Mouse (Mus musculus): ENCODE results near the gene Tap2. TPM values are rescaled to one million over a fixed set of nuclear protein-coding genes. Genes with fewer than 3 reads are reported as not detected.
"Not testable (repeated sequence)": the region's sequence is repeated elsewhere in the genome, so short reads cannot be mapped to it uniquely, and the experiment has no call there.

The Tap2 gene
- total RNA-seq, 2 experiments from 2014 or later, result 7.8 to 9.3 TPM

DNA sequence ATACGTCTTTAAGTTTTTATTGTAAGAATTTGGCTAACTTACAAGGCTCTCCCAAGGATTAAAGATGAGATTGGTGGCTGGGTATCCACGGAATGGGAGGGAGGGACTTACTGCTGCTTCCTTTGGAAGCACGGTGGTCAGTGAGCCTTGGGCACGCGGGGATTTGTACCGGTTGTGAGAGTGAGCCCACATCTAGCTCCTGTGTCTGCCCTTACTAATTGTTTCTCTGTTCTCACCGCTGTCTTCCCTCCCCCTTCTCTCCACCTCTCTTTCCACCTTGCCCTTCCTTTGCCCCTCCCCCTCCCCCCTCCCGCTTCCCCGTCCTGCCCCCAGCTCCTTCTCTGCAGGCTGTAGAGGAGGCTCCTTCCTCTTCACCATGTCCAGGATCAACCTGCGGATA, 5.1 kb downstream of the Tap2 start:
- TF ChIP-seq CTCF (conservative IDR thresholded peaks at IDR 0.05), result no peak
- Histone ChIP-seq H3K27ac (no peak overlapping the region), H3K4me3 (no peak overlapping the region)
- DNase-seq (ENCODE audit: low spot score in 2 of 2), result no peak

DNA sequence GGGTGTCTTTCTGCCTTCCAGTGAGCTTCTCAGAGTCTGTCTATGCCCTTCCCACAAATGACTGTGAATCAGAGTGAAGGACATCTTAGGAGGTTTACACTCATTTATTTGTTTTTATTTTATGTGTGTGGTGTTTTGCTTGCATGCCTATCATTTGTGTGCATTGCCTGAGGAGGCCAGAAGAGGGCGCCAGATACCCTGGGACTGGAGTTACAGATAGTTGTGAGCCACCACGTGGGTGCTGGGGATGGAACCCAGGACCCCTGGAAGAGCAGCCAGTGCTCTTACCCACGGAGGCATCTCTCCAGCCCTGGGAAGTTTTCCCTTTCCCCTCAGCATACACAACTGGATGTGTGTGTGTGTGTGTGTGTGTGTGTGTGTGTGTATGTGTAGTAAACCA, 6.4 kb downstream of the Tap2 start:
- H3K27ac ChIP-seq, result no peak overlapping the region
- H3K4me3 ChIP-seq, result no peak overlapping the region
- peak; percentile 62 for TF ChIP-seq CTCF (conservative IDR thresholded peaks at IDR 0.05)
- DNase-seq (ENCODE audit: low spot score in 2 of 2), result no peak

DNA sequence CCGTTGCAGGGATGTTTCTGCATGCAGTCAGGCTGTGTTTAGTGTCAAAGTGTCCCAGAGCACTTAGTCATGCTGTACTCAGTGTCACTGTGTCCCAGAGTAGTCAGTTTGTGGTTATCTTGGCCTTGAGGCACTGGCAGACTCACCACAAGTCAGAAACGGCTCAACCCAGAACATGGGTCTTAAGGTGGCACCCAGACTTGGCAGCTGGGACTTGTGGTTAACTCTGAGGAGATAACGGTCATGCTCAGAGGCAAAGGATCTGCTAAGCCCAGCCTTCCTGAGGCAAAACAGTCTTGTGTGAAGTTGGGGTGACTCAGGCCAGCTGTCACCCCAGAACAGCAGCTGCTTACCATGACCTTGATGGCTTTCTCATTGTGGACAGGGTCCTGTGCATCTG, 7.3 kb downstream of the Tap2 start:
- H3K4me3 ChIP-seq, result no peak overlapping the region
- no peak overlapping the region for H3K27ac ChIP-seq
- DNase-seq (ENCODE audit: low spot score in 2 of 2), result no peak
- no peak for TF ChIP-seq CTCF (conservative IDR thresholded peaks at IDR 0.05)

DNA sequence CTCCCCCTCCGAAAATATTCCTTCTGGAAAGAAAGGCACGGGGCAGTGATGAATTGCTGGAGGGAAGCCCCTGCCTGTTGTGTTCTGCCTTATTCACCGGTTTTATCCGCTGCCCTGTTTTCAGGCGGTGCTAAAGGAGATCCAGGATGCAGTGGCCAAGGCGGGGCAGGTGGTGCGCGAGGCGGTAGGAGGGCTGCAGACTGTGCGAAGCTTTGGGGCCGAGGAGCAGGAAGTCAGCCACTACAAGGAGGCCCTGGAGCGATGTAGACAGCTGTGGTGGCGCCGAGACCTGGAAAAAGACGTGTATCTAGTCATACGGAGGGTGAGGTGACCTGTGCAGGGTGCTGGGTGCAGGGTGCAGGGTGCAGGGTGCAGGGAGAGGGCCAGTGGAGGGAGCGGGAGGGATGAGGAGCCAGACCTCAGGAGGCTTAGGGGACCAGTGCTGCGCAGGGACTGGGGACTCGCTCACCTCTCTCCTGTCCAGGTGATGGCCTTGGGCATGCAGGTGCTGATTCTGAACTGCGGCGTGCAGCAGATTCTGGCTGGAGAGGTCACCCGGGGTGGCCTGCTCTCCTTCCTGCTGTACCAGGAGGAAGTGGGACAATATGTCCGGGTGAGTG, 8.5 kb downstream of the Tap2 start:
- no peak for DNase-seq (ENCODE audit: low spot score in 2 of 2)

DNA sequence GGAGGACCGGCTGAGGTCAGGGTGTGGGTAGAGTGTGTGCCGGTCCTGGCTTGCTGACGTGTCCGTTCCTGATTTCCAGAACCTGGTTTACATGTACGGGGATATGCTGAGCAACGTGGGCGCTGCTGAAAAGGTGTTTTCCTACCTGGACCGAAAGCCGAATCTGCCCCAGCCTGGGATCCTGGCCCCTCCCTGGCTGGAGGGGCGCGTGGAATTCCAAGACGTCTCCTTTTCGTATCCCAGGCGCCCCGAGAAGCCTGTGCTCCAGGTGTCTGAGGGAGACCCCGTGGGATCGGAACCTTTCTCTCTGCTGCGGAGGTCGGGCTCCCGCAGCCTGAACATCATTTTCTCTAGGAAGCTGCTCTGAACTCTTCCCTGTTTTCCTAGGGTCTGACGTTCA, 10.6 kb downstream of the Tap2 start:
- Histone ChIP-seq H3K4me3 (no peak overlapping the region), H3K27ac (no peak overlapping the region)
- no peak for TF ChIP-seq CTCF (conservative IDR thresholded peaks at IDR 0.05)
- DNase-seq (ENCODE audit: low spot score in 2 of 2), result no peak

More for the DNA sequence above, 8.5 kb downstream of the Tap2 start:
- Histone ChIP-seq H3K4me3 (no peak overlapping the region), H3K27ac (no peak overlapping the region)
- no peak for TF ChIP-seq CTCF (conservative IDR thresholded peaks at IDR 0.05)

DNA sequence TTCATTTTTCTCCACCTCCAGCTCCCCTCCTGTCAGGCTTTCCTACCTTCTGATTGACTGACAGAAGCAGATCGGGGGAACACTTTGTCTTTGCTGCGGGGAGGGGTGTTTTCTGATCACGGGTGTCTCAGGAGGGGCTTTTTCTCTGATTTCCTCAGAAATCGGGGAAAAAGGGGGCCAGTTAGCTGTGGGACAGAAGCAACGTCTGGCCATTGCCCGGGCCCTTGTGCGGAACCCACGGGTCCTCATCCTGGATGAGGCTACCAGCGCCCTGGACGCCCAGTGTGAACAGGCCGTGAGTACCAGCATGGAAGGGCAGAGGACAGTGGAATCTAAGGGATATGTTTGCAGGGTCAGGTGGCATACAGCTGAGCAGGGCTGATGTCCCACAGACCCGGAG, 11.8 kb downstream of the Tap2 start:
- no peak for TF ChIP-seq CTCF (conservative IDR thresholded peaks at IDR 0.05)
- H3K27ac ChIP-seq, result no peak overlapping the region
- H3K4me3 ChIP-seq, result no peak overlapping the region
- DNase-seq (ENCODE audit: low spot score in 2 of 2), result no peak

DNA sequence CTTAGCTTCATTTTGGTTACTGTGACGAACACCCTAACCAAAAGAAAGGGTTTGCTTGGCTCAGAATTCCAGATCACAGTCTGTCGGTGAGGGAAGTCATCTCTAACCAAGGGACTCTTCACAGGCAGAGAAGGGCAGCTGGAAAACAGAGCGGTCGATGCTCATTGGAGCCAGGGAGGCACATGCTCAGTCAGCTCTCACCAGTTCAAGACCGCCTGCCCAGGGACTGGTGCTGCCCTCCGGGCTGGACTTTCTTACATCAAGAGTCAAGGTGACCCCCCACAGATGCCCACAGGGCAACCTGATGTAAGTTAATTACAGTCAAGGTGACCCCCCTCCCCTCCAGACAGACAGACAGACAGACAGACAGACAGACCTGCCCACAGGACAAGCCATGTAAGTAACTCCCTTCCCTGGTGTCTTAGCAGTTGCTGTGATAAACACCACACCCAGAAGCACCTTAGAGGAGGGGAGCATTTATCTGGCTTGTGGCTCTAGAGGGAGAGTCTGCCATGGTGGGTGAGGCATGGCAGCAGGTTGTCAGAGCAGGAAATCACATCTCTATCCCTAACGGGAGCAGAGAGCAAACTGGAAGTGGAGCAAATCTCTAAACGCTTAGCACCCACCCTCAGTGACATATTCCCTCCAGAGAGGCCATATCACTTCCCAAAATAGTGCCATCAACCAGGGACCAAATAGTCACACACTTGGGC, 14.0 kb downstream of the Tap2 start:
- no peak for TF ChIP-seq CTCF (conservative IDR thresholded peaks at IDR 0.05)
- no peak overlapping the region for H3K4me3 ChIP-seq
- no peak for DNase-seq (ENCODE audit: low spot score in 2 of 2)
- no peak overlapping the region for H3K27ac ChIP-seq

DNA sequence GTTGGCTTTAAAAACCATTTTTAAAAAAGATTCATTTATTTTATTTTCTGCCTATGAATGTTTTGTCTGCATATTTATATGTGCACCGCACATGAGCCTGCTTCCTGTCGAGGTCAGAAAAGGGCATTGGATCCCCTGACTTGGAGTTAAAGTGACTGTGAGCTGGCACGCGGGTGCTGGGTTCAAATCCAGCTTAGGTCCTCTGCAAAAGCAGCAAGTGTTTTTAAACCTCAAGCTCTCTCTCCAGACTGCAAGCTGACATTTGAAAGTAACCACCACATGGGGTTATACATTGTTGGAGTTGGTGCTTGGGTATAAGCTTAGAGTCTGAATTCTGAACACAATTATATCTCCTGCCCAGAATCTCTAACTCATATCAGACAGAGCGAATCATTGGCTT, 14.7 kb downstream of the Tap2 start:
- Histone ChIP-seq H3K27ac (no peak overlapping the region), H3K4me3 (no peak overlapping the region)
- no peak for TF ChIP-seq CTCF (conservative IDR thresholded peaks at IDR 0.05)
- DNase-seq (ENCODE audit: low spot score in 2 of 2), result no peak

DNA sequence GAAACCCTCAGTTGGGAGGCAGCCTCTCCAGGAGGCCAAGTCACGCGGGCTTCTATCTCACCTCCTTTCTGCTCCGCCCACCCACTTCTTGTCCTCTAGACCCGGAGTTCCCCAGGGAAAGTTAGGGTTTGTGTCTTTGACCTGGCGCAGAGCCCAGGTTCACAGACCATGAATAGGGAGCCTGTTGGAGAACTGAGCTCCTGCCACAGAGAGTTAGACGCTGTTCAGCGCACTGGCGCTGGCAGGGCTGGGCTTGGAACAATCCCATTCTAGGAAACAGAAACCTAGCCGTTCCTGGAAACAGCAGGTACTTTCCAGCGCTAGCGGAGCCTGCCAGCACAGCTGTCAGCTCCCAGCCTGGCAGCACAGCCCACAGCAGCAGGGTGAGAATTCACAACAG, 15.3 kb downstream of the Tap2 start:
- Histone ChIP-seq H3K27ac (peak overlapping the region; percentile 55; the same call in 1 of the 2 replicates), H3K4me3 (no peak overlapping the region)
- no peak for DNase-seq (ENCODE audit: low spot score in 2 of 2)
- TF ChIP-seq CTCF (conservative IDR thresholded peaks at IDR 0.05), result no peak

DNA sequence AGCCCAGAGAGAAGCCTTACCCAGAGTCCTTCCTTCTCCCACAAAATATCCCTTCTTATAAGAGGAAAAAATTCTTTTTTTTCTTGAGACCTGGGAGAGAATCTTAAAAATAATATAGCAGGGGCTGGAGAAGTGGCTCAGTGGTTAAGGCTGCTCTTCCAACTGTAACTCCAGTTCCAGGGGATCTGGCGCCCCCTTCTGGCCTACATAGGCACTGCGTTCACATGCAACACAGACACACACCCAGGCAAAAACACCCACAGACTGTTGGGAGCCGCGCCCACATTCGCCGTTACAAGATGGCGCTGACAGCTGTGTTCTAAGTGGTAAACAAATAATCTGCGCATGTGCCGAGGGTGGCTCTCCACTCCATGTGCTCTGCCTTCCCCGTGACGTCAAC, 15.8 kb downstream of the Tap2 start:
- peak; percentile 71 for TF ChIP-seq CTCF (conservative IDR thresholded peaks at IDR 0.05)
- H3K27ac ChIP-seq, result peak overlapping the region; percentile 55; the same call in 1 of the 2 replicates
- DNase-seq (ENCODE audit: low spot score in 2 of 2); H3K4me3 ChIP-seq: not testable (repeated sequence)

DNA sequence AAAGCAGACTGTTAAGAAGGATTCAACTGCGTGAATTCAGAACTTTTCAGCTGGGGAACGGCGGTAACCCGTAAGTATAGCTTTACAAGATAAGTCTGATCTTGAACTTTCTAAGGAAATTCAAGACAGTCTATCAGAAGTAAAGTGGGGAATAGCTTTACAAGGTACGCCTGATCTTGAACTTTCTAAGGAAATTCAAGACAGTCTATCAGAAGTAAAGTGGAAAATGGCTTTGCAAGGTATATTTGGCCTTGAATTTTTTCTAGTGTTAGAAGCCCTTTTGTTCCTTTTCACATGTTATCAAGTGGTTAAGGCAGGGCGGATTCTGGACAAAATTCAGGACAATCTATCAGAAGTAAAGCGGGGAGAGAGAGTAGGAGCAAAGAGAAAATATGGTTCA, 16.5 kb downstream of the Tap2 start:
- not testable (repeated sequence) for H3K27ac ChIP-seq, H3K4me3 ChIP-seq
- DNase-seq (ENCODE audit: low spot score in 2 of 2), result peak; percentile 47 to 59

DNA sequence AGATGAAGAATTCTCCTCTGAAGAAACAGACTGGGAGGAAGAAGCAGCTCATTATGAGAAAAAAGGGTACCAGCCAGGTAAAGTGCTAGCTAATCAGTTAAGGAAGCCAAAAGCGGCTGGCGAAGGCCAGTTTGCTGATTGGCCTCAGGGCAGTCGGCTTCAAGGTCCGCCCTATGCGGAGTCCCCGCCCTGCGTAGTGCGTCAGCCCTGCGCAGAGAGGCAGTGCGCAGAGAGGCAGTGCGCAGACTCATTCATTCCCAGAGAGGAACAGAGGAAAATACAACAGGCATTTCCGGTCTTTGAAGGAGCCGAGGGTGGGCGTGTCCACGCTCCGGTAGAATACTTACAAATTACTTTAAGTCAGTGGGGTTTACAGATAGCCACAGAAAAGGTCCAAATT, 17.1 kb downstream of the Tap2 start:
- not testable (repeated sequence) for DNase-seq (ENCODE audit: low spot score in 2 of 2); H3K4me3 ChIP-seq; H3K27ac ChIP-seq

DNA sequence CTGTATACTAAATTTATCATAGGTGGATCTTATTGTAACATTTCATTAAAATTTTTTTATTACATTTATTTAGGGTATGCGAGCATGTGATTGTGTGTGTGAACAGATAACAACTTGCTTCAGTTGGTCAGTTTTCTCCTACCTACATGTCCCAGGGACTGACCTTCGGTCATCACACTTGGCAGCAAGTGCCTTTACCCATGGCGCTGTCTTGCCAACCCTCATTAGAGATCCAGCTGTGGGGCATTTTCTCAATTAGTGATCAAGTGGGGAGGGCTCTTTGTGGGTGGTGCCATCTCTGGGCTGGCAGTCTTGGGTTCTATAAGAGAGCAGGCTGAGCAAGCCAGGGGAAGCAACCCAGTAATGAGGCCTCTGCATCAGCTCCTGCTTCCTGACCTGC, 21.5 kb downstream of the Tap2 start:
- no peak for TF ChIP-seq CTCF (conservative IDR thresholded peaks at IDR 0.05)
- DNase-seq (ENCODE audit: low spot score in 2 of 2), result no peak
- no peak overlapping the region for H3K27ac ChIP-seq
- no peak overlapping the region for H3K4me3 ChIP-seq

DNA sequence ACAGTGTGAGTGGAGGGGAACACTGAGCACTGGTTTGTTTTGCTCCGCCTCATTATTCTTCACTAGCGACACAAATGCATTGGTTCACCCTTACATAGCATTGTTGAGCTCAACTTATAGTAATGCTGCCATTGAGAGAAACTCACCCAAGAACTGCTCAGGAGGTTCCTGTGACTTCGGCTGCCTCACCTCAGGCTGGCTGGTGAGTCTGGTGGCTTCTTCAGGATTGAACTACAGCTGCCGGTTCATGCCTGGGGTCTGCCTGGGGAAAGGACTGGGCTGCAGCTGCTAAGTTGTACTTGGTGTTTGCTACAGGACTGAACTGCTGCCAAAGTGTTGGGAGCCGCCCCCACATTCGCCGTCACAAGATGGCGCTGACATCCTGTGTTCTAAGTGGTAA, 22.1 kb downstream of the Tap2 start:
- DNase-seq (ENCODE audit: low spot score in 2 of 2), result no peak
- no peak for TF ChIP-seq CTCF (conservative IDR thresholded peaks at IDR 0.05)
- no peak overlapping the region for H3K27ac ChIP-seq

DNA sequence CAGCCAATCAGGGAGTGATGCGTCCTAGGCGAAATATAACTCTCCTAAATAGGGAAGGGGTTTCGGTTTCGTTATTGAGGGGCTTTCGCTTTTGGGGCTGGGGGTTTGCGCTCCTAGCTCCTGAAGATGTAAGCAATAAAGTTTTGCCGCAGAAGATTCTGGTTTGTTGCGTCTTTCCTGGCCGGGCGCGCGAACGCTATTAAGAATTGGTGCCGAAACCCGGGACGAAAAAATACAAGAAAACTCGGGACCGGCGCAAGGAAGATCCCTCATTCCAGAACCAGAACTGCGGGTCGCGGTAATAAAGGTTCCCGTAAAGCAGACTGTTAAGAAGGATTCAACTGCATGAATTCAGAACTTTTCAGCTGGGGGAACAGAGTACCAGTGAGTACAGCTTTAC, 22.6 kb downstream of the Tap2 start:
- H3K27ac ChIP-seq; DNase-seq (ENCODE audit: low spot score in 2 of 2); H3K4me3 ChIP-seq: not testable (repeated sequence)

More for the DNA sequence above, 22.1 kb downstream of the Tap2 start:
- H3K4me3 ChIP-seq, result no peak overlapping the region

DNA sequence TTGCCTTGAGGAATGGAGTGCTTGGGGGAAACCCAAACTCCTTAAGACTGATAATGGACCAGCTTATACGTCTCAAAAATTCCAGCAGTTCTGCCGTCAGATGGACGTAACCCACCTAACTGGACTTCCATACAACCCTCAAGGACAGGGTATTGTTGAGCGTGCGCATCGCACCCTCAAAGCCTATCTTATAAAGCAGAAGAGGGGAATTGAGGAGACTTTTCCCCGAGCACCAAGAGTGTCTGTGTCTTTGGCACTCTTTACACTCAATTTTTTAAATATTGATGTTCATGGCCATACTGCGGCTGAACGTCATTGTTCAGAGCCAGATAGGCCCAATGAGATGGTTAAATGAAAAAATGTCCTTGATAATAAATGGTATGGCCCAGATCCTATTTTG, 27.6 kb downstream of the Tap2 start:
- not testable (repeated sequence) for H3K4me3 ChIP-seq; H3K27ac ChIP-seq; DNase-seq (ENCODE audit: low spot score in 2 of 2)

DNA sequence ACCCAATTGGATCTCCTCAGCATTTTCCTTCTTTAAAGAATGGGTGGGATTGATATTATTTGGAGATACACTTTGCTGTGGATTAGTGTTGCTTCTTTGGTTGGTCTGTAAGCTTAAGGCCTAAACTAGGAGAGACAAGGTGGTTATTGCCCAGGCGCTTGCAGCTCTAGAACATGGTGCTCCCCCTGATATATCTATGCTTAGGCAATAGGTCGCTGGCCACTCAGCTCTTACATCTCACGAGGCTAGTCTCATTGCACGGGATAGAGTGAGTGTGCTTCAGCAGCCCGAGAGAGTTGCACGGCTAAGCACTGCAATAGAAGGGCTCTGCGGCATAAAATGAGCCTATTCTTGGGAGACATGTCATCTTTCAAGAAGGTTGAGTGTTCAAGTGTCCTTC, 28.7 kb downstream of the Tap2 start:
- DNase-seq (ENCODE audit: low spot score in 2 of 2); H3K4me3 ChIP-seq; H3K27ac ChIP-seq: not testable (repeated sequence)

All from layer of hippocampus, adult 2 months (tissue).